Mouse (Mus musculus) E14TG2a.4 (cell line): ENCODE results near the gene Mzf1.

Source experiments
- CTCF ChIP-seq: conservative IDR thresholded peaks from 2 replicates; pipeline ENCODE4 v1.5.1; 2014; ENCODE audit warnings: low read length
- NANOG ChIP-seq: IDR thresholded peaks from 2 replicates; pipeline ENCODE4 v1.6.1; 2014; ENCODE audit warnings: borderline replicate concordance, low read length, mixed read lengths

GRCm38 (mm10) chr7:13037366-13037765 is 17.2 kb downstream of the Mzf1 start:
- TF ChIP-seq CTCF (no peak), NANOG (no peak)
